Mouse (Mus musculus) telencephalon, adult 2 months (tissue): ENCODE data around the gene Comt.
A peak's percentile ranks its signal among the peaks of the same experiment; 100 is the strongest.

ENCODE experiments used
- DNase-seq: peaks from one replicate; pipeline ENCODE4 v3.0.0-alpha.2; 2011; ENCODE audit warnings: low read depth, low spot score

The Comt gene

DNA sequence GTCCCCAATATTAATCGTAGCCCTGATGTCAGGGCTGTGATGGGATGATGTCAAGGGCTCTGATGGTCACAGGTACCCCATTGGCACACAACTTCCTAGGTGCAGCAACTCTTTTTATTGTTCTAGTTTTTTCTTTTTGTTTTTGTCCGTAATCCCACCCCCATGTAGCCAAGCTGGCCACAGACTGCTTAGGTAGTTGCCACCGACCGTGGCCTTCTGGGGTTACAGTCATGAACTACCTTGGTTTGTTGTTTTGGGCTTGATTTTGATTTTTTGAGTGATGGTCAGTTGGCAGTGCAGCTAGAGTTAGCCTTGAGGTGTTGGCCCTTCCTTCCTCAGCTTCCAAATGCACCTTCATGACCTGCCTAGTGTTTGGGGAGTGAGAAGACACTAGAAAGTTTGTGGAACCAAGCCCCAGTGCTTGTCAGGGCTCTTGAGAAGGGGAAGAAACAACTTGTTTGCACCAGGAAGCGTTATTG is at the start of gene Comt:
Gene Comt, minus strand, starts transcription at position 51 of the 479 bp plus-strand sequence.
- no peak for DNase-seq

DNA sequence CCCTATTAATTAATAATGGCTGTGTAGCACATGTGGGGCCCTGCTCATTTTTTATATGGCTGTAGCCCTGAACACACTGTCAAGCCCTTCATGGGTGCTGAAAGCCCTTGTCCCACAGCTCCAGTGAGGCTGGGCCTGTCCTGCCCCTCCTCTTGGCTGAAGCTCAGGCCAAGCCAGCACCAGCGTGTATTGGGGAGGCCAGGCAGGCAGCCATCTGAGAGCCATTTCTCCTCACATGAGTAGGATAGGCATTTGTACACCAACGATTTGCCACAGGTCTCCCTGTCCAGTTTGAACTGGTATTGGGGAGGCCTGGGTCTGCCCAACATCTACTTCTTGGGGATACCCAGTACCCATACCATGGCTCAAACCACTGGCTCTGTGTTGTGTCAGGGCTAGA is 47.4 kb upstream of the Comt start:
- no peak for DNase-seq

DNA sequence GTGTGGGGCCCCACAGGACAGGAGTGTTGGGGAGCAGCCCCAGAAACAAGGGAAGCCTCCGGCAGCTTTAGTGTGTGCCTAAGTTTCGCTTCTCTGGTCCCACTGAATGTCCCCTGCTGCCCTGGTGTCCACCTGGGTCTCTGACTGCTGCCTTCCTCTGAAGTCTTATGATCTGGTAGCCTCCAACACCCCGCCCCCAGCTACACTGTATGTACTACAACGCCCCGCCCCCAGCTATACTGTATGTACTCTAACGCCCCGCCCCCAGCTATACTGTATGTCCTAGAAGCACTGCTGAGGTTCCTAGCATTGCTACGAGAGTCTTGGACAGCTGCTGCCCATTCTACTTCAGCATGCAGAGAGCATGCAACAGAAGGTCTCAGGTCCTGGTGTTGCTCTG is 46.3 kb upstream of the Comt start:
- DNase-seq: no peak

DNA sequence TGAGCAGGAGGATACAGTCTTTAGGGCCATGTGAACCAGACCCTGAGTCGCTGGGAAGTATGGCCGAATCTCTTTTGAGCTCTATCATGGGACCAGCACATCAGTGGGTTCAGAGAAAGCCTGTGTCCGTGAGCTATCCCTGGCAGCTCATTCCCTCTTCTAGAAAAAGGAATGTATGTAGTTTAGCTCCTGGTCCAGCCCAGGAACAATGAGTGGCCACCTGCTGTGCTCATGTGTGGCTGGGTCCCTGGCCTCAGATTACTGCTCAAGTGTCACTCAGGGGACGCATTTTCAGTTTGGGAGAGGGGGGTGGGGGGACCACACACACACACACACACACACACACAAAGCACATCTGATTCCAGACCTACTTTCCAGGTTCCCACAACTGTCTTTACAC is 45.8 kb upstream of the Comt start:
- no peak for DNase-seq

DNA sequence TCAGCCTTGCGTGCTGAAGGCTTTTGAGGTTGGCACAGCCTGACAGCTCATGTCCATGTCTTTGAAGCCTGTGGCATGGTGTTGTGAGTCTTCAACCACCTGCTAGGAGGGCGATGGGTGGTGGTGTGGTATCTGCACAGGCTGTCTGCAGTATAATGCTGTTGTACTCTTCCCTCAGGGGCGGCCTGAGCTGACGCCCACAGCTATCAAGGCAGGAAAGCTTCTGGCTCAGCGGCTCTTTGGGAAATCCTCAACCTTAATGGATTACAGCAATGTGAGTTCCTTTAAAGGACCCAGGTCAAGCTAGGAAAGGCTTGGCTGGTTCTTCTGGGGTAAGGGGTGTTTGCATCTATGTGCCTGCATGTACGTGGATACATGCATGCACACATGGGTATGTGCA is 45.3 kb upstream of the Comt start:
- DNase-seq: no peak

DNA sequence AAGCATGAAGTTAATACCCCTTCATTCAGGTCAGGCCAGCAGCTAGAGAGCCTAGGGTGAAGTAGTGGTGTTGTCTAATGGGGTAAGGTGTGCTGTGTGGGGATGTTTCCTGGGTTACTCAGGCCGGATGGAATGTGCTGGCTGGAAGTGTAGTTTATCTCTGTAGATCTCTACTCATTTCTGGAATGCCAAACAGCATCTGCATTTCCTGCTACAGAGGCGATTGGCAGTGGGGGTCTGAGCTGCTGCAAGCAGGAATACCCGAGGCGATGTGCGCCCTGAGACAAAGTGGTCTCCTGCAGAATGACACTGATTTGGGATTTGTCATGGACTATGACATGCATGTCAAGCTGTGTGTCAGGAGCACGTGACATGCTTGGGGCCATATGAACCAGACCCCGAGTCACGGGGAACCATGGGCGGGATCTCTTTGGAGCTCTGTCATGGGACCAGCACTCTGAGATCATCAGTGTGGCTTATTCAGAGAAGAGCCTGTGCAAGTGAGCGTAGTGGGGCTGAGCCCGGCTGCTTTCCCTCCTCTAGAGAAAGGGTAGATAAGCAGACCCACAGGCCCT is 44.8 kb upstream of the Comt start:
- DNase-seq: no peak

DNA sequence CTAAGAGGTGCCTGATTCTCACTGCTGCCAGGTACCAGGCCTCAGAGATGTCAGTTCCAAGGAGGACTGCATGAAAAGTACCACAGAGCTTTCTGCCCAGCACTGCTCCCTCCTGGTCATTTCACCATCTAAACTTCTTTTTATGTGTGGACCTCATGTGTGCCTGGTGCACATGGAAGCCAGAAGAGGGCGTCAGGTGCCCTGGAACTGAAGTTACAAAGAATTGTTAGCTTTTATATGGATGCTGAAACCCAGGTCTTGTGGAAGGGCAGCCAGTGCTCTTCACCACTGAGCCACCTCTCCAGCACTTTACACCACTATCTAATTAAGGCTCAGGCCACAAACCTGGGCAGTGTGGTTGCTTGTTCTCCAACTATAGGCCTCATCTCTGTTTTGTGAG is 44.2 kb upstream of the Comt start:
- no peak for DNase-seq

DNA sequence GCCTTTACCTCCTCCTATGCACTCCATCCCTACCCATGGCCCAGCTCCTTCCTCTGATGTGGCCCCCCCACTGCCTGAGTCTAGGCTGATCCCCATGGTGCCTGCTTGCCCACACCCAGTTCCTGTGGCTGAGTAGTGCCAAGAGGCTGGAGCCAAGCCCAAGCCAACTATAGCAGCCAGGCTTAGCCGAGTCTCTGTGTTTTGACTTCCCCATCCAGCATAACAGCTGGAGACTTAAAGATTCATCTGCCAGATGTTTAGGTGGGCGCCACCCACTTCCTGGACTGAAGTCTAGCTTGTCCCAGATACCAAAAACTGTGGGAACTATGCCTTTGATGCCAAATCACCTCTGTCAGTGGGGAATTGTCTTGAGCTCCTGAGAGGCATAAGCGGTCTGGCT is 37.6 kb upstream of the Comt start:
- DNase-seq: no peak

DNA sequence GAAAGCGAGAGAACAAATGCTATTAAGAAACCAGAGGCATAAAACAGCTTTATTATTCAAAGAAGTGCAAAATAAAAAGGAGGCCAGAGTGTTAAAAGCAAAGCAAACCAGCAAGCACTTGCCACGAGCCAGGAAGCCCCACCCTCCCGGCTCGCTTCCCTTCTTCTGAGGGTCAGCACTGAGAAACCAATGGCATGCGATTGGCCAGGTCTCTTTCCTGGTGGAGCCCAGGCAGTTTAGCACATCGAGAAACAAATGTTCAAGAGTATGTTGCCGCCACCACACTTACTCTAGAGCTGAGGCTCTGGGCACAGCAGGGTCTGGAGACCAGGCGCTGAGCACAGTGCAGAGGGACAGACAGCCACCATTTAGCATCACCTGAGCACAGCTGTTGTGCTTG is 35.9 kb upstream of the Comt start:
- no peak for DNase-seq

DNA sequence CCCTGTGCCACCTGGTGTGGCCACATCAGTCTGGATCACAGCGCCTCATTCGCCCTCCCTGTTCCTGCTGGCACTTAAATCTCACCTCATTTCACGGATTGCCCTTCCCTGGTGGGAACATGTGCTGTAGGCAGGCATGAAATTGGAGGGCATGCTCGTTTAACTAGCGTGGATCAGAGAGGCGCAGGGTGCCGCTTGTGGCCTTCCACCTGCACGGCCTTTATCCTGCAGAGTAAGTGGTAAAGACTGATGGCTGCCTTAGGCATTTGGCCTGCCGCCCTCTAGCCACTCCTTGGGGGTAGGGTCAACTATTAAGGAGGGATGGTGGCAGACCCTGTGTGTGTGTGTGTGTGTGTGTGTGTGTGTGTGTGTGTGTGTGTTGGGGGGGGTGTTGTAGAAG is 35.4 kb upstream of the Comt start:
- DNase-seq: no peak

DNA sequence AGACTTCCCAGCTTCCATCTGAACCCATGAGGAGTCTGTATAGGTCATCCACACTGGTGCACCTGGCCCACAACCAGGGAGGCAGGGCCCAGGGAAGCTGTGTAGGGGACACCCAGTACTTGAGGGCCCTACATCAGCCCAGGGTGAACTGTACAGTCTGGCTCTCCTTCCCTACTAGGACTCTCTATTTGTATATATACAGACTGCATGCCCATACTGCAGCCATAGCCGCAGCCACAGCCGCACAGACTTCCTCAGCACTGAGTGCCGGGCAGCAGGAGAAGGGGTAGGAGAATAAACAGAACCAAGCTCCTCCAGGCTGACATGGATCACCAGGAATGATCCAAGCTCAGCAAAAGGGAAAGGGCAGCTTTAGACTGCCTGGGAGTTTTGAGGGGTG is 34.2 kb upstream of the Comt start:
- DNase-seq: no peak

DNA sequence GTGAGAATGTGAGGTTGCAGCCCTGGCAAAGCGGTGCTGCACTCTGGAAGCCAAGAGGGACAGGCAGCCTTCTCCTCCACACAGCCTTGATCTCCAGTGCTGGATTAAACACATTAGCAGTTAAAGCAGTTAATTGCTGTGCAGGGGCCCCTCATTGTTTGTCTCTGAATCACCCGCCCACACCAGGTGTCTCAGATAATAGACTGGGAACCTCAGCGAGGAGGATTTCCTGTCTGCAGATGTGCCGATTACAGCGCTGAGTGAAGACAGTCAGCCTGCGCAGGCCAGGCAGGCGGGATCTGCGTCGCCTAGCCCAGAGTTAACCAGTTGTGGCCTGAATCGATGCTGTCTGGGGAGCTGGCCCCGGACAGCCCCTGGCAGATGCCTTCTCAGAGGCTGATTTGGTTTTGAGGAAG is 33.3 kb upstream of the Comt start:
- no peak for DNase-seq

DNA sequence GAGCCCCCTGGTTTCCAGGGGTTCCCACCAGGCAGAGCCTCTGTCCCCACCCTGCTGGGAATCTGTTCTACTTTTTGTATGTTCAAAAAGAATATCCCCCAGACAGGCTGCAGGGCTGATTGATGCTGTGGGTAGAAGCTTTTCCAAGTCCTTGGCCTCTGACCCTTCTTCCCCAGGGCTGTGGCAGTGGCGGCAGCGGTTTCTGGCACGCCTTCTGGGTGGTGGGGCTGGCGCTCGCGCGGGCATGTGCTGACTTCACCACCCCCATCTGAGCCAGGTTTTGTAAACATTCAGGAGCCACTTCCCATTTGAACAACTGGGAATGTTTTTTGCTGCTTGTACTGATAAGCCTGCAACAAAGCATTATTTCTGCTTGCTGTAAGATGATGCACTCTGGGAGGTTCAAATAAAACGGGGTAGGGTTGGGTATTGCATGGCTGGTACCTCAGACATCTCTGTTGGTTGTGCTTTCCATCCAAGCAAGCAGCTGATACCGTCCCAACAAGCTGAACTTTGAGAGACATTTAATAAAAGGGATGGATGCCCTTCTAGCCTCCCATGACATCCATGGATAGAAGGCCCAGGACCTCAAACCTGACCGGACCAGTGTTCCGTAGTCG is 32.8 kb upstream of the Comt start:
- DNase-seq: no peak

DNA sequence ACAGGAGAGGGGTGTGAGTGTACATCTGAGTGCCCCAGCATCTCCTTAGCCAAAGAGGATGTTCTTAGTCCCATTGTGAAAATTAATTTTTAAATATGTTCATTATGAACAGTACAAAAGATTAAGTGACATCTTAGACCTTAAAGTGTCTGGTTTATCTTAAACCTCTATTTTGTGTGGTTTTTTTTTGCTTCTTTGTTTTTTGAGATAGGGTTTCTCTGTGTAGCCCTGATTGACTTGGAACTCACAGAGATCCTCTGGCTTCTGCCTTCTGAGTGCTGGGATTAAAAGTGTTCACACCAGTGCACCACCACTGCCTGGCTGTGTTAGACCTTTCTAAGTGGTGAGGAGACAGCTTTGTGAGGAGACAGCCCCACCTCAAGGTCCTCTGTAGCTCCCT is 32.0 kb upstream of the Comt start:
- DNase-seq: no peak

DNA sequence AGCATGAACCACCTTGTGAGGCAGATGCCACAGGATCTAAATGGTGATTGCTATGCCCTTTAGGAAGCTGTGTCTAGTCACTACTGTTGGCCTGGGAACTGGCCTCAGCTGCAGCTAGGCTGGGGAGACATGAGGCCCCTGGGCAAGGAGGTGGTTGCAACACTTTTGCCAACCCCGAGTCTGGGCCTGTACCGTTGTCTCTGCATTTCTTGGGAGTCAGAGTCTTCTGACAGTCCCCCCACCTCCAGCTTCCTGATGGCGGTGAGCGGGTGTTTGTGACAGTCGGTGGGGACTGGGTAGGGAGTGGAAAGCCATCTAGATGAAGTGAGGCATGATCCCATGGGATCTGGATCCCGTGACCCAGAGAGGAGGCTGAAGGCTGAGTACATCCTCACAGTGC is 28.8 kb upstream of the Comt start:
- DNase-seq: no peak

DNA sequence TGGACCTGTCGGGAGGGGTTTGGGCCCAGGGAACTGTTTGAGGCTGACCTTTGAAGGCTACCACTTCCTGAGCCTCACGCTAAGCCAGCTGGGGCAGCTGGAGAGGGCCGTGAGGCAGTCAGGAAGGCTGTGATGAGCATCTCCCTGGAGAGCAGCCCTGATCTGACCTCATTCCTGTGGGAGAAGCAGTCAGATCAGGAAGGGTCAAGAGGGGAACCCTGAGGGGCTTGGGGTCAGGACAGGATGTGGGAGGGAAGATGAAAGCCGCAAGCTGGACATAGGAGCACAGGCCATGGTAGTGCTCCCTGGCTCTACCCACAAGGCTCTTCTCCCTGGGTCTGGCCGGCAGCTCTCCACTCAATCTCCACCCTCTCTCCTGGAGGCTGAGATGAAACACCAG is 27.2 kb upstream of the Comt start:
- no peak for DNase-seq

DNA sequence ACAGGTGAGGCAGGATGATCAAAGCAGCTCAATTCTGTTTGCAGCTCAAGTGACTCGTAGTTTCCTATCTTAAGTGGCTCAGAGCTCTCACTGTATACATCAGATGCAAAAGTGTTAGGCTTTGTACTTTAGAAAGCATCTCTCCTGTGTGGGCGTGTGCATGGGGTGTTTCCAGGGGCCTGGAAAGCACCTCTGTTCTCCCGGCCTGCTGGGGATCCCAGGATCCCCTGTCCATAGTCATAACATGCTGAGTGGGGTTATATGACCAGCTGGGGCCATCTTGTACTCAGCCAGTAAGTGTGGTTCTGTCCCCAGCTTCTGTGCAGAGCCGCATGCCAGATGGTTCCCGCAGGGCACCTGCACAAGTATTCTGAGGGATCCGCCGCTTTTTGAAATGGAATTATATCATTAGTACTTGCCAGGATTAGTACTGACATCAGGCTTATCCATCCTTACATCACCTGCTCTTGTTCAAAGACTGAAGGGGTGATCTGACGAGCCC is 25.8 kb upstream of the Comt start:
- DNase-seq: peak; percentile 60

DNA sequence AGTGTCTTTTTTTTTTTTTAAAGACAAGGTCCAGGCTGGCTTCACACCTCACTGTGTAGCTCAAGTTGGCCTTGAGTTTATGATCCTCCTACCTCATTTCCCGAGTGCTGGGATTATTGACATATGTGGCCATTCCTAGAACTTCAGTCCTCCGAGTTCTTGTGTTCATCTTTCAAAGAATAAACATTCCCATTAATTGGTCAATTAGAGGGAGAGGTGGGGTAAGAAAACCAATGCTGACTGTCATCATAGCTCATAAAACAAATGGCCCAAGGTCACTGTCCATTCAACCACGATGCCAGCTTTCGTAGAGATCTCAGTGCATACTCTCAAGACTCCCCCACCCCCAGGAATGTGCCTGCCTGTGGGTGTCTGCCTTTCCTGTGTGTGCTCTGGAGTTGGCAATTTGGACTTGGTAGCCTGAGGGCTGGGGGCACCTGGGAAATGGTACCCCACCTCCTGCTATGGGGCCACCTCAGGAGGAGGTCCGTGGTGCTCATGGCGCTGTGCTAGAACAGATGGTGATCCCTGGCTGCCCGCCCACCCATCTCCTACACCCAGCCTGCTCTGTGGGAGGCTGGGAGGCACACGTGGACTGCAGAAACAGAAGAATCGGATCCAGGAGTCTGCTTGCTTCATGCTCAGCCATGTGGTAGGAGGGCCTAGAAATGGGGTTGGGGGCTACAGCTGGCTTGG is 25.0 kb upstream of the Comt start:
- DNase-seq: peak; percentile 68

DNA sequence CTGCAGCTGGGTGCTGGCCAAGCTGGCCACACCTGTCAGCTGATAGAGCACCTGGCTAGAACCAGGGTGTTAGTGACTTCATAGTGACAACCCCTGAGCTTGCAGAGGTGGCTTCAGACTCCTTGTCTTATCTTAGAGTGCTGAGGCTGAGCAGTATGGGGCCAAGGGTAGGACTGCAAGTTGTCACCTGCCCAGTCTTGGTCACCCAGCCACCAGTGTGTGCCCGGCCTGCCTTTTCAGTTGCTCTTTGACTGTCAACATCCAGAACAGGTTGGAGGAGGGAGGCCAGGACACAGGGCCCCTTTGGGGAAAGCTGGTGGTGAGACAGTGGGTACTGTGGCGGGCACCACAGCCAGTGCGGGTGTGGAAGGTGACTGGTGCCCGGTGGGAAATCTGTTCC is 22.4 kb upstream of the Comt start:
- DNase-seq: no peak

DNA sequence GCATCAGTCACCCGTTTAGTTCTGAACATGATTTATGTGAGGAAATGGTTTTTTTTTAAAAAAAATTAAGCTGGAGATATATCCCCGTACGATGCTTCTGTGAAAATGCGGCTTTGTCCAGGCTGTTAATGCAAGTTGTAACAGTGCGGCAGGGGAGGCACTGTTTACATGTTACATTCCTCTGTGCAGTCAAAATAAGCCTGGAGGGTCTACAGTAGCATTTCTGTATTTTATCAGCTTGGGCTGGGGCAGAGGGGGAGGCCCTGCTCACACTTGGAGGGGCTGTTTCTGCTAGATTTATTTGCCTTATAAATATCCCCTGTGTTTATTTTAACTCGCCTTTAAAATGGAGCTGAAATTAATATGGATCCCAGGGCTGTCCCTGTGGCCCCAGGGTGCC is 21.5 kb upstream of the Comt start:
- no peak for DNase-seq

DNA sequence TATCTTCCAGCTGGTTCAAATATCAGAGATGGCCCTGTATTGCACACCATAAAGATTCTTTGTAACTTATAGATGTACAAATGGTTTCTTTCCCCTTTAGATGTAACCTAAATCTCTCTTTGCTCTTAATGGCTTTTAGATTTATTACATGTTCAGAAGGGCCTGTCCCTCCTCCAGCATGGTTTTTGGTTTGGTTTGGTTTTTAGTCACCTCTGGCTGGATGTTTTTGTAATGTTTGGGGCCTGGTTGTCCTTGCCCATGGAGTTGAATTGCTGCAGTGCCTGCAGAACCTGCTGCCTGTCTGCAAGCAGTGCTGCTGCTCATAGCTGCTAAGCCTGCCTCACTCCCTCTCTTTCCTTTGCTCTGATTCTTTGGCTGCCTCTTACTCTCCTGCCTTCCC is 20.6 kb upstream of the Comt start:
- no peak for DNase-seq

DNA sequence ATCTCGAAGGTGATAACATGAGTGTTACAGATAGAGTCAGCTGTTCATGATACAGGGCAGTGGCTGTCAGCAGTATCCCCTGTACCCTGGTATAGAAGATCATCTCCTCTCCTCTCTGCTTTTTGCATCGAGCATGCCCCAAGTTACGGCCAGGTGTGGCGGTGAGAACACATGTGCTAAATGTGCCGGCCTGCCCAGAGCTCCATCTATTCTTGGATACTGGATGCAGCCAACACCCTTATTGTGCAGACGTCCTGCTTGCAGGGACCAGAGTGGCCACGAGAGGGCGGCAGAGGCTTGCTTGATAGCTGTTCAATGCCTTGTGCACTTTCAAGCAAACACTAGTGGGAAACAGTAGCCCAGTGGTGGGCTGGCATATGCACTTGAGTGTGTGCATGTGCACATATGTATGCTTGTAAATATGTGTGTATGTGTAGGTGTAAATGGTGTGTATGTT is 16.8 kb upstream of the Comt start:
- no peak for DNase-seq

DNA sequence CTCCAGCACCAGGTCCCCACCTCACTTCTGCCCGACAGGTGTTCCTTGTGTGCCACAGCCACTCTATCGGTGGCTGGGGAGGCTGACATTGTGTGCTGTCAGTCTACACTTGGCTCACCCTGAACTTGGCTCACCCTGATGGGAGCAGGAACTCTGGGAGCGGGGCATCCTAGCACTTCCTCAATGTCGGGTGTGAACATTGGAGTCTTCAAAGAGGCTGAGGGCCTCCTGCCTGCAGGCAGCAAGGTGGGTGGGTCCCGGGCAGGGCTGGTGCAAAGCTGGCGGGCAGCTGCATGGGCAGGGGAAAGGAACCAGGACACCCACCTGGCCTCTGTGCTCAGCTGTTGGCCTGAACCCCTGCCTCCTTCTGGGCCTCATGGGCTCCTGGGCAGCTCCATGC is 9.5 kb upstream of the Comt start:
- DNase-seq: no peak
